Mouse (Mus musculus) heart, postnatal 0 days (tissue): ENCODE results near the gene Platr17.

Experiments used
- CTCF ChIP-seq: IDR thresholded peaks from 2 replicates; pipeline ENCODE4 v1.5.1; 2016; ENCODE audit warnings: antibody characterized with exemption, control low read depth, low read depth
- EP300 ChIP-seq: IDR thresholded peaks from 2 replicates; pipeline ENCODE4 v1.6.1; 2016; ENCODE audit warnings: antibody characterized with exemption, low read depth

GRCm38 (mm10) chr17:33941381-33941780 is 36.4 kb downstream of the Platr17 start:
- TF ChIP-seq EP300 (no peak), CTCF (no peak)
